Mouse (Mus musculus): ENCODE results near the gene Pax1.

Gene Pax1

GRCm38 (mm10) chr2:147361581-147361980 is at the start of gene Pax1:
Gene Pax1, plus strand, starts transcription at chr2:147361925.
- DNase-seq (ENCODE audit: low read depth, low spot score): no peak

GRCm38 (mm10) chr2:147321036-147321435 is 40.7 kb upstream of the Pax1 start:
- DNase-seq (ENCODE audit: low read depth, low spot score): peak; percentile 24

GRCm38 (mm10) chr2:147325178-147325577 is 36.5 kb upstream of the Pax1 start:
- no peak for DNase-seq (ENCODE audit: low read depth, low spot score)

GRCm38 (mm10) chr2:147332731-147333130 is 29.0 kb upstream of the Pax1 start:
- DNase-seq (ENCODE audit: low read depth, low spot score): no peak

GRCm38 (mm10) chr2:147338729-147339128 is 23.0 kb upstream of the Pax1 start:
- no peak for DNase-seq (ENCODE audit: low read depth, low spot score)

GRCm38 (mm10) chr2:147339796-147340195 is 21.9 kb upstream of the Pax1 start:
- DNase-seq (ENCODE audit: low read depth, low spot score): no peak

GRCm38 (mm10) chr2:147342198-147342597 is 19.5 kb upstream of the Pax1 start:
- no peak for DNase-seq (ENCODE audit: low read depth, low spot score)

GRCm38 (mm10) chr2:147359716-147360115 is 2.0 kb upstream of the Pax1 start:
- DNase-seq (ENCODE audit: low read depth, low spot score): no peak

GRCm38 (mm10) chr2:147360401-147360800 is 1.3 kb upstream of the Pax1 start:
- DNase-seq (ENCODE audit: low read depth, low spot score): no peak

- no peak for DNase-seq (ENCODE audit: low read depth, low spot score)
Measured at GRCm38 (mm10) chr2:147360856-147361255, 869 bp upstream of the Pax1 start.

GRCm38 (mm10) chr2:147362316-147362715 is 591 bp downstream of the Pax1 start:
- DNase-seq (ENCODE audit: low read depth, low spot score): no peak

- no peak for DNase-seq (ENCODE audit: low read depth, low spot score)
Measured at GRCm38 (mm10) chr2:147363401-147364130, 1.8 kb downstream of the Pax1 start.

- DNase-seq (ENCODE audit: low read depth, low spot score): no peak
Measured at GRCm38 (mm10) chr2:147364198-147364597, 2.5 kb downstream of the Pax1 start.

GRCm38 (mm10) chr2:147364982-147365907 is 3.5 kb downstream of the Pax1 start:
- DNase-seq (ENCODE audit: low read depth, low spot score): no peak

GRCm38 (mm10) chr2:147365908-147366630 is 4.3 kb downstream of the Pax1 start:
- DNase-seq (ENCODE audit: low read depth, low spot score): no peak

- DNase-seq (ENCODE audit: low read depth, low spot score): no peak
Measured at GRCm38 (mm10) chr2:147367246-147367820, 5.6 kb downstream of the Pax1 start.

- no peak for DNase-seq (ENCODE audit: low read depth, low spot score)
Measured at GRCm38 (mm10) chr2:147367911-147368591, 6.3 kb downstream of the Pax1 start.

GRCm38 (mm10) chr2:147369561-147369960 is 7.8 kb downstream of the Pax1 start:
- no peak for DNase-seq (ENCODE audit: low read depth, low spot score)

- no peak for DNase-seq (ENCODE audit: low read depth, low spot score)
Measured at GRCm38 (mm10) chr2:147370091-147370490, 8.4 kb downstream of the Pax1 start.

GRCm38 (mm10) chr2:147371289-147371688 is 9.6 kb downstream of the Pax1 start:
- no peak for DNase-seq (ENCODE audit: low read depth, low spot score)

GRCm38 (mm10) chr2:147371840-147372239 is 10.1 kb downstream of the Pax1 start:
- no peak for DNase-seq (ENCODE audit: low read depth, low spot score)
